Mouse (Mus musculus) E14TG2a.4 (cell line): ENCODE data around the gene Macrod1.

Source experiments
- H3K27me3 ChIP-seq: 2 replicates; pipeline ENCODE4 v1.6.1; 2014; ENCODE audit warnings: low read length, control low read depth; ENCODE audit not compliant: insufficient read depth
- H3K36me3 ChIP-seq: 2 replicates; pipeline ENCODE4 v1.6.1; 2014; ENCODE audit warnings: low read length, control low read depth; ENCODE audit not compliant: insufficient read depth
- H3K4me1 ChIP-seq: replicated peaks from 2 replicates; pipeline ENCODE4 v1.6.1; 2014; ENCODE audit warnings: low read depth, low read length, control low read depth
- H3K4me3 ChIP-seq: replicated peaks from 2 replicates; pipeline ENCODE4 v1.5.1; 2014; ENCODE audit warnings: mild to moderate bottlenecking, low read length
- H3K9me3 ChIP-seq: 2 replicates; pipeline ENCODE4 v1.6.1; 2014; ENCODE audit warnings: low read length, control low read depth
- CTCF ChIP-seq: conservative IDR thresholded peaks from 2 replicates; pipeline ENCODE4 v1.5.1; 2014; ENCODE audit warnings: low read length
- NANOG ChIP-seq: IDR thresholded peaks from 2 replicates; pipeline ENCODE4 v1.6.1; 2014; ENCODE audit warnings: borderline replicate concordance, low read length, mixed read lengths
- POU5F1 ChIP-seq: IDR thresholded peaks from 2 replicates; pipeline ENCODE4 v1.6.1; 2014; ENCODE audit warnings: low read length, borderline replicate concordance

Gene Macrod1

GRCm38 (mm10) chr19:7056248-7057087 is at the start of gene Macrod1:
Gene Macrod1 (plus strand): TSS chr19:7056810.
- Histone ChIP-seq H3K4me1 (peaks cover 65% of the 10 kb centered on the region), H3K4me3 (peak within 1 kb of the TSS; percentile 85), H3K9me3 (no peaks in the 10 kb centered on the region), H3K36me3 (0 out of 2 replicates have a peak, but pooled peaks cover 6% of the 10 kb centered on the region), H3K27me3 (peaks cover 10% of the 10 kb centered on the region; the same call in 1 of the 2 replicates)
- TF ChIP-seq NANOG (no peak), POU5F1 (no peak), CTCF (no peak)

DNA sequence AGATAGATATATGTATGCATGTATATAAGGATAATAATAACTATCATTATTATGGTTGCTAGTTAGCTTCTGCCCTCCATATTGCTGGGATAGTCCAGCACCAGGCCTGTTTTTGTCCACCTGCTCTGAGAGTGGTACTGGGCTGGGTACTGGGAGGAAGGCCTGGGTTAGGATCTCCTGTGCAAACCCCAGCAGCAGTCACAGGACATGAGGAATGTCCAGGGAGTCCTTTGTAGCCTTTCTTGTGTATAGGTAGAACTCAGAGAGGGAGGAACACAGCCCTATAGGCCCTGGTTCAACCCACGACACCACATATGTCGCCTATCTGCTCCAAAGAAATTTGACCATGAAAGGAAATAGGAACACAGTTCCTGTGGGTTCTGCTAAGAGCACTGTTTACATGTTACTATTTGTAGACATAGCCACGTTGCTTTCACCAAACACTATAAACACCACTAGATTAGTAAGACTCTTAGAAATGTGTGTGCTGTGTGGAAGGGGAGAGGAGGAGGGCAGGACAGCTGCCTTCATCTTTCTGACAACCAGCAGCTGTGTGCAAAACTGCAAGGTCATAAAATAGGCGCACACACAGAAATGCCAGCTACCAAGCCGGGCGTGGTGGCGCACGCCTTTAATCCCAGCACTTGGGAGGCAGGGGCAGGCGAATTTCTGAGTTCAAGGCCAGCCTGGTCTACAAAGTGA is 49.6 kb upstream of the Macrod1 start:
- Histone ChIP-seq H3K4me3 (no peak overlapping the region), H3K36me3 (no peaks in the 10 kb centered on the region), H3K9me3 (no peaks in the 10 kb centered on the region), H3K27me3 (no peaks in the 10 kb centered on the region), H3K4me1 (peaks cover 21% of the 10 kb centered on the region)
- TF ChIP-seq POU5F1 (no peak), NANOG (no peak), CTCF (no peak)

- H3K4me1 ChIP-seq: peaks cover 13% of the 10 kb centered on the region
- H3K4me3 ChIP-seq: no peak overlapping the region
- H3K36me3 ChIP-seq: peaks cover 18% of the 10 kb centered on the region
- no peaks in the 10 kb centered on the region for H3K27me3 ChIP-seq
- H3K9me3 ChIP-seq: peaks cover 4% of the 10 kb centered on the region
- TF ChIP-seq POU5F1 (no peak), CTCF (no peak), NANOG (no peak)
Observed at GRCm38 (mm10) chr19:7012426-7012825, 44.2 kb upstream of the Macrod1 start.

DNA sequence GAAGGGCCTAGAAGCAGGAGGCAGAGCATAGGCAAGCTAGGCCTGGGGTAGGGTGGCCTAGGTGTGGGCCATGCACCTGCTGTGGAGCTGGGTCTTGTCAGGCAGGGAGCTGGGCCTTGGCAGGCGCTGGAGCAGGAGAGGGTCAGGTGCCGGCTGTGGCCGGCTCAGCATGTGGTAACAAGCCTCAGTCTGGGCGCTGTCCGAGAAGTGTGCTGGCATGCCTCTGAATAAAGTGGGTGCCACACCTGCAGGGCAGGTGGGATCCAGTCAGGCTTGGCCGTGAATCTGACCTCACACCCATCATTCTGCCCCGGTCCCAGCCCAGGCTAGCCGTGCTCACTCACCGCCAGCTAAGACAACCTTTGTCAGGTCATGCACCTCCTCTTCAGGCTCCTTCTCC is 42.6 kb upstream of the Macrod1 start:
- H3K36me3 ChIP-seq: peaks cover 33% of the 10 kb centered on the region
- H3K27me3 ChIP-seq: no peaks in the 10 kb centered on the region
- TF ChIP-seq POU5F1 (no peak), NANOG (no peak), CTCF (no peak)
- H3K4me3 ChIP-seq: 0 out of 2 replicates have a peak overlapping the region, but pooled peaks have one; percentile 13
- peaks cover 20% of the 10 kb centered on the region for H3K9me3 ChIP-seq
- H3K4me1 ChIP-seq: peaks cover 13% of the 10 kb centered on the region

GRCm38 (mm10) chr19:7014481-7015135 is 42.0 kb upstream of the Macrod1 start:
- Histone ChIP-seq H3K27me3 (no peaks in the 10 kb centered on the region), H3K36me3 (peaks cover 39% of the 10 kb centered on the region), H3K4me3 (0 out of 2 replicates have a peak overlapping the region, but pooled peaks have one; percentile 13), H3K9me3 (peaks cover 23% of the 10 kb centered on the region), H3K4me1 (peaks cover 13% of the 10 kb centered on the region)
- no peak for TF ChIP-seq CTCF
- no peak for TF ChIP-seq NANOG
- TF ChIP-seq POU5F1: no peak

DNA sequence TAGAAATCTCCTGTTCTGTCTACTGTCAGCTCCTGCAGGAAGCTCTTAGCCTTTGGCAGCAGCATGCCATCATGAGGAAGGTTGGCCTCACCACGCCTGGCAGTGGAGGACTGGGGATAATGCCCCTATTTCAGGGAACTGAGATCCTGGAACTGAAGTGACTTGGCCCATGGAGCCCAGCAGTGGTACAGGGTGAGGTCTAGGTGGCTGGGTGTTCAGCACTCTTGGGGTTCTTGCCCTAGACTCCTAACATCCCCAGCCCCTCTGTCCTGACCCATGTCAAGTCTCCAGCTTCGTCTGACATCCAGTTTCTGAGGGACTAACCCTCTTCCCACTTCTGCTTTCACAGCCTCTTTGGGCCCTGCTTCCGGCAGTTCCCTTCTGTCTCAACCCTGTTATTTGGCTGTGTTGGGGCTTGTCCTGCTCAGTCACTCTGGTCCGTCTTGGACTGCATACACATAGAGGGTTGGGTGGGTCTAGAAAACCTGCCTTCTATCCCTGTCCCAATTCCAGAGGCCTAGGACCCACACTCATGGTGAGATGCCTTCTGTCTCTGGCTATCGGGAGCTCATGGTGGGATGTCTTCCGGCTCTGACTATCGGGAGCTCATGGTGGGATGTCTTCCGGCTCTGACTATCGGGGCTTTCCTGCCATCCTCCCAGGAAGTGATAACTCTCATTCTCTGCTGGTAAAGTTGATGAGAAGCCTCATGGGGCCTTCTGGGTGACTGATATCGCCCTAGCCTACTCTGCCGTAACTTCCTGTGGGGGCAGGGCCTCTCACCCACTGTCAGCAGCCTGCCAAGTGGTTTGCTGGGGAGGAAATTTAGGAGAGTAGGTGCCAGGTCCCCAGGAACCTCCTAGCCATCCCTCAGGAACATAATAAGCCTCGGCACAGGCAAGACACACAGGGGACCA is 38.8 kb upstream of the Macrod1 start:
- TF ChIP-seq POU5F1 (no peak), NANOG (no peak), CTCF (no peak)
- peaks cover 23% of the 10 kb centered on the region for H3K9me3 ChIP-seq
- H3K4me3 ChIP-seq: no peak overlapping the region
- H3K36me3 ChIP-seq: peaks cover 71% of the 10 kb centered on the region
- H3K4me1 ChIP-seq: peaks cover 29% of the 10 kb centered on the region
- H3K27me3 ChIP-seq: no peaks in the 10 kb centered on the region

DNA sequence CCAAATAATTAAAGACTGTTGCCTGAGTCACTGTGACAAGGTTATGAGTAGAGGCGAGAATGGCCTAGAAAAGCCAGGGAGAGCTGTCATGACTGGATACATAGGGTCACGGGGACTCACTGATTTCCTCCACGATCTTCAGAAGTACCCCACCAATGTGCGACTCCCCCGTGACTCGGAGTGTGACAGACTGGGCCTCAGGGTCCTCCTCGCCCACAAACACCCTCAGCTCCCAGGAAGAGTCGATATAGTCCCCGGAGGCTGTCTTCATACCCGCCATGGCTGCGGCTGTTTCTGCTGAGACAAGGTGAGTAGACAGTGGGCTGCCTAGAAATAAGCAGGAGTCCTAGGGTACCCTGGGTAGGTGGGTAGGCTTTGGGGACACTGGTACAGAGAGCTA is 38.1 kb upstream of the Macrod1 start:
- H3K4me3 ChIP-seq: no peak overlapping the region
- H3K9me3 ChIP-seq: peaks cover 23% of the 10 kb centered on the region
- peaks cover 78% of the 10 kb centered on the region for H3K36me3 ChIP-seq
- H3K4me1 ChIP-seq: peaks cover 29% of the 10 kb centered on the region
- H3K27me3 ChIP-seq: no peaks in the 10 kb centered on the region
- TF ChIP-seq NANOG: no peak
- TF ChIP-seq POU5F1: no peak
- TF ChIP-seq CTCF: no peak
